Mouse (Mus musculus): ENCODE measurements around the gene Nfkbil1. TPM values are rescaled to one million over a fixed set of nuclear protein-coding genes. Genes with fewer than 3 reads are reported as not detected.

The Nfkbil1 gene
- polyA plus RNA-seq, 1 experiment from 2014 or later = 3.4 TPM

Small RNAs within 50 kb of the gene (microRNA-seq; reads per million reads assigned to microRNA genes)
- not detected for gene Mir6973a
- not detected for gene Mir6974
- gene Mir6975 = 2.6 reads per million
- not detected for gene Mir8094

Other genes with a start within 250 kb of the Nfkbil1 start
- gene Vars, start 234.8 kb downstream of the Nfkbil1 start, polyA plus RNA-seq (2014; fragmentation: Nextera tagmentation; extraction: Ambion mirVana) = 51.4 and 56.9 TPM in 2 replicates
- gene Vwa7, start 219.2 kb downstream of the Nfkbil1 start, polyA plus RNA-seq (2014; fragmentation: Nextera tagmentation; extraction: Ambion mirVana) = 0.11 and 0.15 TPM in 2 replicates
- gene Sapcd1, start 207.8 kb downstream of the Nfkbil1 start, polyA plus RNA-seq (2014; fragmentation: Nextera tagmentation; extraction: Ambion mirVana) = 2.1 and 2.2 TPM in 2 replicates
- 1.9 and 2.2 TPM in 2 replicates for gene Msh5, start 189.0 kb downstream of the Nfkbil1 start, polyA plus RNA-seq (2014; fragmentation: Nextera tagmentation; extraction: Ambion mirVana)
- gene Clic1, start 185.8 kb downstream of the Nfkbil1 start, polyA plus RNA-seq (2014; fragmentation: Nextera tagmentation; extraction: Ambion mirVana) = 13.3 and 37.0 TPM in 2 replicates
- 269 and 303 TPM in 2 replicates for gene Ddah2, start 176.8 kb downstream of the Nfkbil1 start, polyA plus RNA-seq (2014; fragmentation: Nextera tagmentation; extraction: Ambion mirVana)
- gene Ly6g6c, start 170.4 kb downstream of the Nfkbil1 start, polyA plus RNA-seq (2014; fragmentation: Nextera tagmentation; extraction: Ambion mirVana) = not detected in 2 replicates
- 0.12 and 0.15 TPM in 2 replicates for gene Mpig6b, start 169.6 kb downstream of the Nfkbil1 start, polyA plus RNA-seq (2014; fragmentation: Nextera tagmentation; extraction: Ambion mirVana)
- gene Ly6g6e, start 158.9 kb downstream of the Nfkbil1 start, polyA plus RNA-seq (2014; fragmentation: Nextera tagmentation; extraction: Ambion mirVana) = 0.46 and 0.66 TPM in 2 replicates
- 0.84 and 1.8 TPM in 2 replicates for gene Ly6g6d, start 157.7 kb downstream of the Nfkbil1 start, polyA plus RNA-seq (2014; fragmentation: Nextera tagmentation; extraction: Ambion mirVana)
- 0.23 TPM in 1 of 2 replicates, not detected in the other for gene Ly6g6f, start 150.2 kb downstream of the Nfkbil1 start, polyA plus RNA-seq (2014; fragmentation: Nextera tagmentation; extraction: Ambion mirVana)
- 82.3 and 92.5 TPM in 2 replicates for gene Abhd16a, start 146.5 kb downstream of the Nfkbil1 start, polyA plus RNA-seq (2014; fragmentation: Nextera tagmentation; extraction: Ambion mirVana)
- not detected in 2 replicates for gene Ly6g5c, start 127.5 kb downstream of the Nfkbil1 start, polyA plus RNA-seq (2014; fragmentation: Nextera tagmentation; extraction: Ambion mirVana)
- 0.52 and 0.92 TPM in 2 replicates for gene Ly6g5b, start 120.4 kb downstream of the Nfkbil1 start, polyA plus RNA-seq (2014; fragmentation: Nextera tagmentation; extraction: Ambion mirVana)
- gene Gpank1, start 114.3 kb downstream of the Nfkbil1 start, polyA plus RNA-seq (2014; fragmentation: Nextera tagmentation; extraction: Ambion mirVana) = 22.2 and 23.7 TPM in 2 replicates
- 361 and 363 TPM in 2 replicates for gene Csnk2b, start 113.7 kb downstream of the Nfkbil1 start, polyA plus RNA-seq (2014; fragmentation: Nextera tagmentation; extraction: Ambion mirVana)
- 8.1 and 9.7 TPM in 2 replicates for gene D17H6S53E, start 109.4 kb downstream of the Nfkbil1 start, polyA plus RNA-seq (2014; fragmentation: Nextera tagmentation; extraction: Ambion mirVana)
- 0.75 and 0.89 TPM in 2 replicates for gene Apom, start 103.7 kb downstream of the Nfkbil1 start, polyA plus RNA-seq (2014; fragmentation: Nextera tagmentation; extraction: Ambion mirVana)
- gene Bag6, start 100.6 kb downstream of the Nfkbil1 start, polyA plus RNA-seq (2014; fragmentation: Nextera tagmentation; extraction: Ambion mirVana) = 88.3 and 102 TPM in 2 replicates
- 181 and 195 TPM in 2 replicates for gene Prrc2a, start 70.9 kb downstream of the Nfkbil1 start, polyA plus RNA-seq (2014; fragmentation: Nextera tagmentation; extraction: Ambion mirVana)
- gene Aif1, start 59.7 kb downstream of the Nfkbil1 start, polyA plus RNA-seq (2014; fragmentation: Nextera tagmentation; extraction: Ambion mirVana) = 6.7 and 10.7 TPM in 2 replicates
- gene Lst1, start 47.4 kb downstream of the Nfkbil1 start, polyA plus RNA-seq (2014; fragmentation: Nextera tagmentation; extraction: Ambion mirVana) = 3.7 and 8.8 TPM in 2 replicates
- gene Ltb, start 41.4 kb downstream of the Nfkbil1 start, polyA plus RNA-seq (2014; fragmentation: Nextera tagmentation; extraction: Ambion mirVana) = 0.31 and 0.62 TPM in 2 replicates
- not detected in 2 replicates for gene Tnf, start 33.8 kb downstream of the Nfkbil1 start, polyA plus RNA-seq (2014; fragmentation: Nextera tagmentation; extraction: Ambion mirVana)
- 0.24 and 0.26 TPM in 2 replicates for gene Lta, start 30.4 kb downstream of the Nfkbil1 start, polyA plus RNA-seq (2014; fragmentation: Nextera tagmentation; extraction: Ambion mirVana)
- gene Gm16181, start 15.0 kb downstream of the Nfkbil1 start, polyA plus RNA-seq (2014; fragmentation: Nextera tagmentation; extraction: Ambion mirVana) = 0.44 TPM in 1 of 2 replicates, not detected in the other
- 118 and 154 TPM in 2 replicates for gene Atp6v1g2, start 2.1 kb downstream of the Nfkbil1 start, polyA plus RNA-seq (2014; fragmentation: Nextera tagmentation; extraction: Ambion mirVana)
- 373 and 383 TPM in 2 replicates for gene Ddx39b, start 6.0 kb upstream of the Nfkbil1 start, polyA plus RNA-seq (2014; fragmentation: Nextera tagmentation; extraction: Ambion mirVana)
- gene H2-D1, start 26.9 kb upstream of the Nfkbil1 start, polyA plus RNA-seq (2014; fragmentation: Nextera tagmentation; extraction: Ambion mirVana) = 99.9 and 111 TPM in 2 replicates
- gene H2-Q1, start 84.6 kb upstream of the Nfkbil1 start, polyA plus RNA-seq (2014; fragmentation: Nextera tagmentation; extraction: Ambion mirVana) = 0.48 TPM in 1 of 2 replicates, not detected in the other
- 1.4 and 2.9 TPM in 2 replicates for gene H2-Q2, start 106.5 kb upstream of the Nfkbil1 start, polyA plus RNA-seq (2014; fragmentation: Nextera tagmentation; extraction: Ambion mirVana)
- gene H2-Q4, start 143.8 kb upstream of the Nfkbil1 start, polyA plus RNA-seq (2014; fragmentation: Nextera tagmentation; extraction: Ambion mirVana) = 0.55 and 0.90 TPM in 2 replicates
- 0.54 and 1.4 TPM in 2 replicates for gene H2-Q6, start 189.1 kb upstream of the Nfkbil1 start, polyA plus RNA-seq (2014; fragmentation: Nextera tagmentation; extraction: Ambion mirVana)
- gene H2-Q7, start 203.4 kb upstream of the Nfkbil1 start, polyA plus RNA-seq (2014; fragmentation: Nextera tagmentation; extraction: Ambion mirVana) = 4.3 and 5.5 TPM in 2 replicates
- 0.27 TPM in 1 of 2 replicates, not detected in the other for gene H2-Q10, start 234.3 kb upstream of the Nfkbil1 start, polyA plus RNA-seq (2014; fragmentation: Nextera tagmentation; extraction: Ambion mirVana)